ENCODE assay signal across 45 mouse cellular contexts in the genomic region with DNA sequence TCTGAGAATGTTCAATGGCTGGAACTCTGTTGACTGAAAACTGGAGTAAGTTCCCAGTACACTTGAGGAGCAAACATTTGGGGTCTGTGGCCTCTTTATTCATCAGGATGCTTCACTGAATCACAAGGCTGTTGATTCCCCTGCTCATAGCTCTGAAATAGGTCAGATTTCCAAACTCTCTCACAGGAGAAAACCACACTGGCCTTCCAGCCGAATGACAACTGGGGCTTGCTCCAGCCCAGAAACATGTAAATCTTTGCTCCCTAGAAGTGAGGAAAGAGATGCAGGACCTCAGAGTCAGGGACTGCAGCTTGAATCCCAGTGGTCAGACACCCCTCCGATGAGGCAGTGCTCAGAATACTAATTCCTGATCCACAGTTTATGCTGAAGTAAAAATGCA. TPM values are rescaled to one million over a fixed set of nuclear protein-coding genes. Genes with fewer than 3 reads are reported as not detected.
"Had no signal": no experiment of that assay in that cellular context is flagged by ENCODE, and none has a peak within 500 bp of the region (broad histone marks: within the 10 kb centered on the region; RNA-seq: fewer than 3 reads in every experiment).

No protein-coding gene starts in this region.

- H3K36me3 ChIP-seq: heart, embryonic 10.5 days; heart, embryonic 12.5 days; hindbrain, embryonic 13.5 days; hindbrain, embryonic 15.5 days; kidney, embryonic 15.5 days; limb, embryonic 13.5 days; limb, embryonic 15.5 days; liver, embryonic 12.5 days had no signal

- H3K4me1 ChIP-seq: heart, embryonic 10.5 days; heart, embryonic 12.5 days; hindbrain, embryonic 13.5 days; hindbrain, embryonic 15.5 days; kidney, embryonic 15.5 days; limb, embryonic 13.5 days; limb, embryonic 15.5 days had no signal

- DNase-seq: gastrocnemius, postnatal 10 days; gastrocnemius, postnatal 25 days; heart, adult 18-20 months; heart, postnatal 10 days; kidney, adult 11 months; kidney, adult 2 months; kidney, adult 9 months; kidney, postnatal 14 days; kidney, postnatal 36 days; layer of hippocampus, adult 9-11 months; layer of hippocampus, postnatal 36 days; left cerebral cortex, postnatal 4 days; lung, adult 18-20 months had no signal

- H3K9me3 ChIP-seq: heart, embryonic 10.5 days; heart, embryonic 12.5 days; hindbrain, embryonic 13.5 days; hindbrain, embryonic 15.5 days; kidney, embryonic 15.5 days; limb, embryonic 13.5 days; limb, embryonic 15.5 days; liver, embryonic 12.5 days had no signal

- H3K9ac ChIP-seq: heart, embryonic 12.5 days; hindbrain, embryonic 13.5 days; hindbrain, embryonic 15.5 days; kidney, embryonic 15.5 days; limb, embryonic 13.5 days; limb, embryonic 15.5 days; liver, embryonic 12.5 days; liver, embryonic 14.5 days had no signal

- H3K27me3 ChIP-seq: heart, embryonic 12.5 days; hindbrain, embryonic 13.5 days; hindbrain, embryonic 15.5 days; kidney, embryonic 15.5 days; limb, embryonic 13.5 days; limb, embryonic 15.5 days had no signal

- ATAC-seq: hindbrain, postnatal 0 days; intestine, embryonic 16.5 days; liver, embryonic 12.5 days had no signal

- H3K4me2 ChIP-seq: heart, embryonic 12.5 days; hindbrain, embryonic 13.5 days; hindbrain, embryonic 15.5 days; kidney, embryonic 15.5 days; limb, embryonic 13.5 days; limb, embryonic 15.5 days; liver, embryonic 12.5 days had no signal

- H3K27ac ChIP-seq: heart, embryonic 10.5 days; hindbrain, embryonic 13.5 days; hindbrain, embryonic 15.5 days; hindbrain, postnatal 0 days; kidney, embryonic 15.5 days; kidney, postnatal 0 days; limb, embryonic 13.5 days; limb, embryonic 15.5 days; liver, embryonic 12.5 days; liver, embryonic 14.5 days had no signal

- H3K4me3 ChIP-seq: heart, embryonic 10.5 days; heart, embryonic 12.5 days; hindbrain, embryonic 13.5 days; hindbrain, embryonic 15.5 days; kidney, embryonic 15.5 days; limb, embryonic 13.5 days; limb, embryonic 15.5 days; liver, embryonic 12.5 days had no signal

RNA-seq across cellular contexts. Expression of a gene that starts 50.6 kb away (rescaled TPM):
- total RNA-seq: gastrocnemius, postnatal 10 days; gastrocnemius, postnatal 25 days; gastrocnemius, postnatal 4 days; granulocyte monocyte progenitor cell, adult 5-6 weeks; heart, adult 18-20 months; heart, adult 8-10 months; heart, postnatal 10 days; heart, postnatal 25 days; hematopoietic stem cell, adult 5-6 weeks; hindbrain, postnatal 0 days; layer of hippocampus, adult 18-20 months; layer of hippocampus, adult 8-10 months; layer of hippocampus, postnatal 14 days; layer of hippocampus, postnatal 36 days; left cerebral cortex, adult 18-20 months; left cerebral cortex, adult 8-10 months; left cerebral cortex, postnatal 4 days; liver, adult 2 months had no signal
- polyA plus RNA-seq: heart, embryonic 10.5 days; heart, embryonic 12.5 days; heart, embryonic 14.5 days; hindbrain, embryonic 11.5 days; hindbrain, embryonic 13.5 days; hindbrain, embryonic 15.5 days; hindbrain, postnatal 0 days; intestine, embryonic 14.5 days; intestine, embryonic 16.5 days; kidney, adult 2 months; kidney, embryonic 15.5 days; kidney, postnatal 0 days; large intestine, adult 2 months; limb, embryonic 13.5 days; liver, adult 2 months; liver, embryonic 12.5 days; liver, embryonic 14.5 days; liver, embryonic 16.5 days had no signal

RNA-seq across cellular contexts. Expression of a gene that starts 55.3 kb away (rescaled TPM):
- total RNA-seq: gastrocnemius, postnatal 10 days; gastrocnemius, postnatal 25 days; gastrocnemius, postnatal 4 days; granulocyte monocyte progenitor cell, adult 5-6 weeks; heart, adult 18-20 months; heart, adult 8-10 months; heart, postnatal 10 days; heart, postnatal 25 days; hematopoietic stem cell, adult 5-6 weeks; hindbrain, postnatal 0 days; layer of hippocampus, adult 18-20 months; layer of hippocampus, adult 8-10 months; layer of hippocampus, postnatal 14 days; layer of hippocampus, postnatal 36 days; left cerebral cortex, adult 18-20 months; left cerebral cortex, postnatal 10 days; left cerebral cortex, postnatal 25 days; left cerebral cortex, postnatal 4 days; liver, adult 2 months had no signal
- polyA plus RNA-seq: heart, embryonic 10.5 days; heart, embryonic 12.5 days; heart, embryonic 14.5 days; heart, embryonic 16.5 days; hindbrain, embryonic 11.5 days; hindbrain, embryonic 13.5 days; hindbrain, embryonic 15.5 days; hindbrain, postnatal 0 days; intestine, embryonic 14.5 days; intestine, embryonic 16.5 days; kidney, adult 2 months; kidney, embryonic 15.5 days; kidney, postnatal 0 days; large intestine, adult 2 months; limb, embryonic 11.5 days; limb, embryonic 13.5 days; limb, embryonic 15.5 days; liver, adult 2 months; liver, embryonic 12.5 days; liver, embryonic 14.5 days; liver, embryonic 16.5 days had no signal
